Mouse (Mus musculus) small intestine, adult 2 months (tissue): ENCODE measurements around the gene Gm20696. TPM values are rescaled to one million over a fixed set of nuclear protein-coding genes. Genes with fewer than 3 reads are reported as not detected.

Experiments
- H3K27ac ChIP-seq: fragments of 200-500 bp; 2 replicates; pipeline ENCODE4 v1.5.1; 2012; ENCODE audit warnings: low read depth, low read length, control low read depth, inconsistent platforms; ENCODE audit not compliant: insufficient read depth
- H3K27me3 ChIP-seq: fragments of 200-500 bp; 2 replicates; pipeline ENCODE4 v1.6.1; 2012; ENCODE audit warnings: mild to moderate bottlenecking, moderate library complexity, low read length, inconsistent platforms; ENCODE audit not compliant: control insufficient read depth, insufficient read depth
- H3K36me3 ChIP-seq: fragments of 200-500 bp; 2 replicates; pipeline ENCODE4 v1.6.1; 2012; ENCODE audit warnings: mild to moderate bottlenecking, low read length, control low read depth, inconsistent platforms; ENCODE audit not compliant: control insufficient read depth, insufficient read depth
- H3K4me1 ChIP-seq: fragments of 200-500 bp; 2 replicates; pipeline ENCODE4 v1.6.1; 2012; ENCODE audit warnings: low read length, inconsistent platforms, mixed read lengths; ENCODE audit not compliant: control insufficient read depth, insufficient read depth, insufficient read length
- H3K4me3 ChIP-seq: fragments of 200-500 bp; 2 replicates; pipeline ENCODE4 v1.5.1; 2012; ENCODE audit warnings: low read depth, mild to moderate bottlenecking, control low read depth, inconsistent platforms, low read length, moderate library complexity
- CTCF ChIP-seq: fragments of 200-500 bp; IDR thresholded peaks from 2 replicates; pipeline ENCODE4 v1.5.1; 2012; ENCODE audit warnings: low read depth, mild to moderate bottlenecking, control low read depth, inconsistent platforms, low read length, moderate library complexity, mixed read lengths; ENCODE audit not compliant: insufficient replicate concordance, insufficient read length; ENCODE audit errors: extremely low read depth
- POLR2A ChIP-seq: fragments of 200-500 bp; IDR thresholded peaks from 2 replicates; pipeline ENCODE4 v1.6.1; 2012; ENCODE audit warnings: low read depth, mild to moderate bottlenecking, control low read depth, inconsistent platforms, low read length, moderate library complexity
- WGBS: fragments of 180-500 bp; shearing (Covaris S2); methylation state at CpG from one replicate; pipeline ENCODE4 v1.1.7; 2018; 5-methylcytosine and 5-hydroxymethylcytosine counted together
- polyA plus RNA-seq: library from polyadenylated mRNA; depleted of rRNA; stranded (reverse); fragments of >200 nt; gene quantifications from 2 replicates; pipeline ENCODE4 v1.2.3, GENCODE M21; 2012

Gm20696 gene
- polyA plus RNA-seq, 1 experiment: 0.57 TPM

GRCm38 (mm10) chr6:99322132-99322904 is 344.3 kb downstream of the Gm20696 start:
- Histone ChIP-seq H3K27me3 (no peaks in the 10 kb centered on the region), H3K4me3 (no peak overlapping the region), H3K36me3 (no peaks in the 10 kb centered on the region), H3K27ac (no peak overlapping the region), H3K4me1 (peaks cover 4% of the 10 kb centered on the region; the same call in 1 of the 2 replicates)
- TF ChIP-seq CTCF (no peak), POLR2A (no peak)
- WGBS: 82% methylated on average over 8 of the region's 8 CpGs

DNA sequence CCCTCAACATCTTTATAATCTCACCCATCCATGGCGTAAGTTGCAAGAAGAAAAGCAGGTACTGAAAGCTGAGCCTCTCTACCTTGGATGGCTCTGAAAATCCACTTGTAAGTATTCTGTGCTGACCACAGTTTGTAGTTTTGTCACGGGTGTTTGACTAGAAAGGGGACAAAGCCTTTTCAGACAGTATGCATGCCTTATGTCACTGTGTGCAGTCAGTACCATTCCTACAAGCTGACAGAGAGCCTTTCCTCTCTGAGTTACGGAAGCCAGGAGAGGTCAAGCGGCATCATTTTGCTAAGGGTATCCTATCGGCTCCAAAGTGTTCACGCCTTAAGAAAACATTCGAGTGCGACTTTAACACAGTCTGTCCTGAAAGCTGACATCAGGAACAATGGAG is 346.2 kb downstream of the Gm20696 start:
- Histone ChIP-seq H3K27ac (no peak overlapping the region), H3K36me3 (no peaks in the 10 kb centered on the region), H3K4me3 (no peak overlapping the region), H3K27me3 (no peaks in the 10 kb centered on the region), H3K4me1 (peaks cover 1% of the 10 kb centered on the region; the same call in 1 of the 2 replicates)
- 79% methylated on average over 8 of the region's 8 CpGs for WGBS
- no peak for TF ChIP-seq POLR2A
- TF ChIP-seq CTCF: no peak

GRCm38 (mm10) chr6:99319415-99320405 is 346.9 kb downstream of the Gm20696 start:
- Histone ChIP-seq H3K4me3 (no peak overlapping the region), H3K4me1 (peaks cover 1% of the 10 kb centered on the region; the same call in 1 of the 2 replicates), H3K36me3 (no peaks in the 10 kb centered on the region), H3K27ac (no peak overlapping the region), H3K27me3 (no peaks in the 10 kb centered on the region)
- 92% methylated on average over 19 of the region's 19 CpGs for WGBS
- TF ChIP-seq CTCF: no peak
- TF ChIP-seq POLR2A: no peak

GRCm38 (mm10) chr6:99314746-99315145 is 351.9 kb downstream of the Gm20696 start:
- no peaks in the 10 kb centered on the region for H3K27me3 ChIP-seq
- no peaks in the 10 kb centered on the region for H3K36me3 ChIP-seq
- no peak overlapping the region for H3K27ac ChIP-seq
- H3K4me1 ChIP-seq: peaks cover 2% of the 10 kb centered on the region; the same call in 1 of the 2 replicates
- no peak for TF ChIP-seq CTCF
- no peak for TF ChIP-seq POLR2A
- WGBS: 56% methylated on average over 3 of the region's 3 CpGs
- no peak overlapping the region for H3K4me3 ChIP-seq

DNA sequence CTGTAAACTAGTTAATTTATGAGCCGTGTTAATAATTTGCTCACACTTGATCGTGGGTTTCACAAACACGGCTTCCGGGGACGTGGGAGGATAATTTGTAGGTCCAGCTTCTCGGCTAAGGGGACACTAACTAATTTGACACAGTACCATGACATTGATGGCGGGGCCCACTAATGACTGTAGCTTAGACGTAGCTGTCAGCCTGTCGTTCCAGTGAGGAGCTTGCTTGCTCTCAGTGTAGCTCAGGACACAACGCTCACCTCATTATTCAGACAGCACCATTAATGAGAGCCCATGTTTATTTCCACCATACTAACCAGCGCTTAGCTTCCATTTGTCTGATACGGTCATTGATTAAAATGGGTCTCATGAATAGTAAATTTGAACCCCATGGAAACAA is 356.1 kb downstream of the Gm20696 start:
- Histone ChIP-seq H3K4me3 (no peak overlapping the region), H3K27ac (no peak overlapping the region), H3K36me3 (no peaks in the 10 kb centered on the region; the same call in 1 of the 2 replicates), H3K27me3 (no peaks in the 10 kb centered on the region), H3K4me1 (peaks cover 2% of the 10 kb centered on the region; the same call in 1 of the 2 replicates)
- no peak for TF ChIP-seq POLR2A
- TF ChIP-seq CTCF: no peak
- 49% methylated on average over 12 of the region's 12 CpGs for WGBS

- Histone ChIP-seq H3K27me3 (no peaks in the 10 kb centered on the region), H3K27ac (no peak overlapping the region), H3K4me3 (no peak overlapping the region), H3K4me1 (peaks cover 2% of the 10 kb centered on the region; the same call in 1 of the 2 replicates), H3K36me3 (no peaks in the 10 kb centered on the region; the same call in 1 of the 2 replicates)
- 50% methylated on average over 3 of the region's 3 CpGs for WGBS
- TF ChIP-seq CTCF (no peak), POLR2A (no peak)
Observed at GRCm38 (mm10) chr6:99310171-99310500, 356.5 kb downstream of the Gm20696 start.
